Mouse (Mus musculus): Measurements from ENCODE around the gene Sgms1. TPM values are rescaled to one million over a fixed set of nuclear protein-coding genes. Genes with fewer than 3 reads are reported as not detected.
A peak's percentile ranks its signal among the peaks of the same experiment; 100 is the strongest.

The Sgms1 gene
- total RNA-seq, 2 experiments from 2014 or later, result 53.8 to 62.8 TPM

GRCm38 (mm10) chr19:32291130-32291529, 98.4 kb downstream of the Sgms1 start:
- Histone ChIP-seq H3K4me3 (no peak overlapping the region), H3K27ac (peak overlapping the region; percentile 85; the same call in 1 of the 2 replicates)
- intact Hi-C loops (cut with DNase I), result no loop called here
- DNase-seq, result no peak
- no peak for TF ChIP-seq CTCF (IDR thresholded peaks at IDR 0.05)

- Histone ChIP-seq H3K4me3 (no peak overlapping the region), H3K27ac (0 out of 2 replicates have a peak overlapping the region, but pooled peaks have one; percentile 9)
- no peak for TF ChIP-seq CTCF (IDR thresholded peaks at IDR 0.05)
- no peak for DNase-seq
- intact Hi-C loops (cut with DNase I), result no loop called here
Observed at GRCm38 (mm10) chr19:32288895-32289294, 100.6 kb downstream of the Sgms1 start.

- intact Hi-C loops (cut with DNase I), result no loop called here
- no peak for TF ChIP-seq CTCF (IDR thresholded peaks at IDR 0.05)
- no peak overlapping the region for H3K27ac ChIP-seq
- no peak overlapping the region for H3K4me3 ChIP-seq
- DNase-seq, result no peak
Observed at GRCm38 (mm10) chr19:32287839-32288238, 101.7 kb downstream of the Sgms1 start.

GRCm38 (mm10) chr19:32285455-32285831, 104.1 kb downstream of the Sgms1 start:
- no peak for TF ChIP-seq CTCF (IDR thresholded peaks at IDR 0.05)
- no peak for DNase-seq
- intact Hi-C loops (cut with DNase I), result no loop called here
- no peak overlapping the region for H3K4me3 ChIP-seq
- no peak overlapping the region for H3K27ac ChIP-seq

GRCm38 (mm10) chr19:32284681-32285454, 104.6 kb downstream of the Sgms1 start:
- no peak for TF ChIP-seq CTCF (IDR thresholded peaks at IDR 0.05)
- intact Hi-C loops (cut with DNase I), result no loop called here
- Histone ChIP-seq H3K4me3 (no peak overlapping the region), H3K27ac (no peak overlapping the region)
- no peak for DNase-seq

- DNase-seq, result no peak
- intact Hi-C loops (cut with DNase I), result no loop called here
- H3K27ac ChIP-seq, result peak overlapping the region; percentile 13; the same call in 1 of the 2 replicates
- TF ChIP-seq CTCF (IDR thresholded peaks at IDR 0.05), result no peak
- H3K4me3 ChIP-seq, result no peak overlapping the region
Observed at GRCm38 (mm10) chr19:32281917-32282316, 107.6 kb downstream of the Sgms1 start.

GRCm38 (mm10) chr19:32280380-32280779, 109.1 kb downstream of the Sgms1 start:
- Histone ChIP-seq H3K4me3 (no peak overlapping the region), H3K27ac (peak overlapping the region; percentile 20; the same call in 1 of the 2 replicates)
- intact Hi-C loops (cut with DNase I), result no loop called here
- TF ChIP-seq CTCF (IDR thresholded peaks at IDR 0.05), result no peak
- no peak for DNase-seq

- no peak for TF ChIP-seq CTCF (IDR thresholded peaks at IDR 0.05)
- Histone ChIP-seq H3K27ac (0 out of 2 replicates have a peak overlapping the region, but pooled peaks have one; percentile 17), H3K4me3 (no peak overlapping the region)
- DNase-seq, result no peak
- intact Hi-C loops (cut with DNase I), result no loop called here
Observed at GRCm38 (mm10) chr19:32279400-32279799, 110.1 kb downstream of the Sgms1 start.

- H3K27ac ChIP-seq, result peak overlapping the region; percentile 16; the same call in 1 of the 2 replicates
- H3K4me3 ChIP-seq, result no peak overlapping the region
- DNase-seq, result no peak
- intact Hi-C loops (cut with DNase I), result no loop called here
- no peak for TF ChIP-seq CTCF (IDR thresholded peaks at IDR 0.05)
Observed at GRCm38 (mm10) chr19:32277869-32278268, 111.6 kb downstream of the Sgms1 start.

- Histone ChIP-seq H3K27ac (no peak overlapping the region), H3K4me3 (no peak overlapping the region)
- intact Hi-C loops (cut with DNase I), result no loop called here
- no peak for TF ChIP-seq CTCF (IDR thresholded peaks at IDR 0.05)
- DNase-seq, result no peak
Observed at GRCm38 (mm10) chr19:32277287-32277686, 112.2 kb downstream of the Sgms1 start.

- peak overlapping the region; percentile 38; the same call in 1 of the 2 replicates for H3K27ac ChIP-seq
- no peak for TF ChIP-seq CTCF (IDR thresholded peaks at IDR 0.05)
- intact Hi-C loops (cut with DNase I), result no loop called here
- DNase-seq, result no peak
- H3K4me3 ChIP-seq, result no peak overlapping the region
Observed at GRCm38 (mm10) chr19:32276817-32277216, 112.7 kb downstream of the Sgms1 start.

- intact Hi-C loops (cut with DNase I), result no loop called here
- Histone ChIP-seq H3K4me3 (no peak overlapping the region), H3K27ac (peak overlapping the region; percentile 38; the same call in 1 of the 2 replicates)
- peak; percentile 71 for DNase-seq
- no peak for TF ChIP-seq CTCF (IDR thresholded peaks at IDR 0.05)
Observed at GRCm38 (mm10) chr19:32276263-32276662, 113.3 kb downstream of the Sgms1 start.

GRCm38 (mm10) chr19:32275068-32275925, 114.2 kb downstream of the Sgms1 start:
- no peak for DNase-seq
- intact Hi-C loops (cut with DNase I), result no loop called here
- Histone ChIP-seq H3K4me3 (no peak overlapping the region), H3K27ac (peak overlapping the region; percentile 38; the same call in 1 of the 2 replicates)
- no peak for TF ChIP-seq CTCF (IDR thresholded peaks at IDR 0.05)
